Mouse (Mus musculus): Measurements from ENCODE around the gene Ptprk. TPM values are rescaled to one million over a fixed set of nuclear protein-coding genes. Genes with fewer than 3 reads are reported as not detected.
A peak's percentile ranks its signal among the peaks of the same experiment; 100 is the strongest.

Ptprk gene
- polyA plus RNA-seq, 1 experiment from 2014 or later, result 45.5 TPM

DNA sequence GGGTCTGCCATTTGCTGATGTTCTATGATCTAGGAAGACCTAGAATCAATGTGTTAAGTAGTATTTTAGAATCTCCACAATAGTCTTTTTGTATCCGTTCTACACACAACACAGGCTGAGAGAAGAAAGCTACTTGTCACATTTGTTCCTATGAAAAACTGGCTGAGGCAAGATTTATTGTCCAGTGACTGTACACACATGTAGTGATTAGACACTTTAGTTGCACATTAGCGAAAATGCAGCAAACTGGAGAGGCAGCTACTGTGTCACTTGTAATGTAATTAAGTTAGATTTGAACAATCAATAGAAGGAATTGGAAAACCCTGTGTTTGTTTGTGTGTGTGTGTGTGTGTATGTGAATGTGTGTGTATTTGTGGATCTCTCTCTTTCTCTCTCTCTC lies 8.6 kb downstream of the Ptprk start:
- Histone ChIP-seq H3K9me3 (no peaks in the 10 kb centered on the region), H3K4me1 (peaks cover 17% of the 10 kb centered on the region; the same call in 1 of the 2 replicates), H3K27ac (no peak overlapping the region), H3K9ac (no peak overlapping the region), H3K36me3 (no peaks in the 10 kb centered on the region), H3K4me2 (no peak overlapping the region), H3K4me3 (no peak overlapping the region), H3K27me3 (no peaks in the 10 kb centered on the region)
- no peak for ATAC-seq (ENCODE audit: borderline replicate concordance, extremely low read depth, low FRiP score, low TSS enrichment)
- 66% methylated on average over 2 of the region's 2 CpGs for WGBS

DNA sequence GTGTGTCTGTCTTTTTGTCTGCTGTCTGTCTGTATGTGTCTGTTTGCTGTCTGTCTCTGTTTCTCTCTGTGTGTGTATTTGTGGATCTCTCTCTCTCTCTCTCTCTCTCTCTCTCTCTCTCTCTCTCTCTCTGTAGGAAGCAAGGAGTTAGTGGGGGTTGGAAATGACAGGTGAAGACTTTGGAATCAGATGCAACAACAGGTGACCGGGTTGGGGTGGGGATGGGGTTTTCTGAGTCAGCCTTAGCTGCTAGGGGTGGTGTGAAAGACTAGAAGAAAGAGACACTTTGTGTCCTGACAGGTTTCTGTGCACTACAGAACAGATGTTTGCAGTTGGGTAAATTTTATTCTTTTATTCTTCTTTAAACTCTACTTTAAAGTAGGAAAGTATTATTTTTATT lies 9.0 kb downstream of the Ptprk start:
- Histone ChIP-seq H3K4me2 (no peak overlapping the region), H3K4me1 (peaks cover 14% of the 10 kb centered on the region; the same call in 1 of the 2 replicates), H3K9me3 (no peaks in the 10 kb centered on the region), H3K4me3 (no peak overlapping the region), H3K9ac (no peak overlapping the region), H3K36me3 (no peaks in the 10 kb centered on the region), H3K27ac (no peak overlapping the region), H3K27me3 (no peaks in the 10 kb centered on the region)
- ATAC-seq (ENCODE audit: borderline replicate concordance, extremely low read depth, low FRiP score, low TSS enrichment), result no peak
- 76% methylated on average over 1 of the region's 1 CpGs for WGBS

DNA sequence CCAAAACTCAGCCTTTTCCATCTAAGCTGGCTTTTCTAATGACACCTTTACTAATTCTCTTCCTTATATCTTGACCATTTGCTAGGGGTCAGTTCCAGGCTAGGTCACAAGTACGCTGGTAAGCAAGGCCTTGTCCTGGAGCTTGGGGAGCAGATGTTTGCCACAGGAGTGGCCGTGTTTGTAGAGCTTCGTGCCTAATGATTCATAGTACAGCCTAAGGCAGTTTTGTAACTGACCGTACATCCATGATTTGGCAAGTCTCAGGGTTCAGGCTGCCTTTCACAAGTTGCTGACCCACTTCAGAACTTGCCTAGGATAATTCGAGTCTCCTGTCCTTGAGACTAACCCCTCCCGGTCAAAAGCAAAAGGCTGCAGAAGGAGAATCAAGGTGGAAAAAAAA lies 12.7 kb downstream of the Ptprk start:
- H3K27ac ChIP-seq, result no peak overlapping the region
- H3K4me3 ChIP-seq, result no peak overlapping the region
- H3K9me3 ChIP-seq, result no peaks in the 10 kb centered on the region
- no peaks in the 10 kb centered on the region for H3K4me1 ChIP-seq
- ATAC-seq (ENCODE audit: borderline replicate concordance, extremely low read depth, low FRiP score, low TSS enrichment), result no peak
- no peaks in the 10 kb centered on the region for H3K27me3 ChIP-seq
- no peak overlapping the region for H3K9ac ChIP-seq
- H3K36me3 ChIP-seq, result no peaks in the 10 kb centered on the region
- no peak overlapping the region for H3K4me2 ChIP-seq
- 51% methylated on average over 6 of the region's 6 CpGs for WGBS

- H3K9me3 ChIP-seq, result no peaks in the 10 kb centered on the region
- H3K4me1 ChIP-seq, result no peaks in the 10 kb centered on the region
- H3K9ac ChIP-seq, result no peak overlapping the region
- H3K27ac ChIP-seq, result no peak overlapping the region
- H3K4me2 ChIP-seq, result no peak overlapping the region
- H3K36me3 ChIP-seq, result no peaks in the 10 kb centered on the region
- H3K4me3 ChIP-seq, result no peak overlapping the region
- ATAC-seq (ENCODE audit: borderline replicate concordance, extremely low read depth, low FRiP score, low TSS enrichment), result no peak
- WGBS, result 59% methylated on average over 3 of the region's 3 CpGs
- no peaks in the 10 kb centered on the region for H3K27me3 ChIP-seq
These were observed 13.1 kb downstream of the Ptprk start for GRCm38 (mm10) chr10:28087749-28088148.

DNA sequence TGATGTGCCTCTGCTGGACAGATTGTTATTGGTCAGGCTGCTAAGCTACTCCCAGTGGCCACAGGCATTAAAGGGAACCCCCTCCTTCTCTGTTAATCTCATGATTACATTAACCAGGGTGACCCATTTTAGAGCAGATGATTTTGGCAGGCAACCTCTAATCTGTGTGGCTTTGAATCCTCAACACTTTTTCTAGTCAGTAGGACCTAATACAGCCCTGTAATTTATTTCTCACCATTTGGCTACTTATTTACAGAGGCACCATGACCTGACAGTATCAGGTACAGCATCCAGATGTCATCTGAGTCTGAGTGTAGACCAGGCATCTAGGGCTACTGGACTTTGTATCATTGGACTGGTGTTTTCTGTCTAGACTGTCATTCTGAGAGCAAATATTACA lies 21.4 kb downstream of the Ptprk start:
- ATAC-seq (ENCODE audit: borderline replicate concordance, extremely low read depth, low FRiP score, low TSS enrichment), result no peak
- Histone ChIP-seq H3K9ac (no peak overlapping the region), H3K9me3 (no peaks in the 10 kb centered on the region), H3K4me3 (no peak overlapping the region), H3K36me3 (no peaks in the 10 kb centered on the region), H3K4me2 (no peak overlapping the region), H3K27me3 (no peaks in the 10 kb centered on the region), H3K4me1 (peaks cover 19% of the 10 kb centered on the region), H3K27ac (no peak overlapping the region)

DNA sequence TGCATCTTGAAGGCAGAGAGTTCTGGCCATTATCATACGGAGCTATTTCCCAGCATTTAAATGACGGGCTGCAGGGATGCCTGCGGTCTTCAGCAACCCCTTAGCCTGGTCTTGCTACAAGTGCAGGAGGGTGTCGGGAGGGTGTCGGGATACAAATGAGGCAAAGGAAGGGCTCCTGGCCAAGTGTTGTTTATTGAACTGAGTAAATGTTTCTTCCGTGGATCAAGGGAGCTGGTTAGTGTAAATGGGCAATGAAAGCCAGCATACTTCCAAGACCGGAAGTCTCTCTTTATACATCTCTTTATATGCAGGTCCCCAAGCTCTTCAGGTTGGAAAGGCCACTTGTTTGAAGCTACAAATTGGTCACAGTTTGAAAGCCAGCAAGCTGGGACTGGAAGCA lies 23.0 kb downstream of the Ptprk start:
- no peaks in the 10 kb centered on the region for H3K9me3 ChIP-seq
- no peak overlapping the region for H3K4me3 ChIP-seq
- H3K4me2 ChIP-seq, result peak overlapping the region; percentile 23; the same call in 1 of the 2 replicates
- no peak overlapping the region for H3K9ac ChIP-seq
- WGBS, result 9% methylated on average over 7 of the region's 7 CpGs
- no peaks in the 10 kb centered on the region for H3K27me3 ChIP-seq
- H3K36me3 ChIP-seq, result no peaks in the 10 kb centered on the region
- no peak overlapping the region for H3K27ac ChIP-seq
- peaks cover 19% of the 10 kb centered on the region for H3K4me1 ChIP-seq
- peak; percentile 84 for ATAC-seq (ENCODE audit: borderline replicate concordance, extremely low read depth, low FRiP score, low TSS enrichment)

DNA sequence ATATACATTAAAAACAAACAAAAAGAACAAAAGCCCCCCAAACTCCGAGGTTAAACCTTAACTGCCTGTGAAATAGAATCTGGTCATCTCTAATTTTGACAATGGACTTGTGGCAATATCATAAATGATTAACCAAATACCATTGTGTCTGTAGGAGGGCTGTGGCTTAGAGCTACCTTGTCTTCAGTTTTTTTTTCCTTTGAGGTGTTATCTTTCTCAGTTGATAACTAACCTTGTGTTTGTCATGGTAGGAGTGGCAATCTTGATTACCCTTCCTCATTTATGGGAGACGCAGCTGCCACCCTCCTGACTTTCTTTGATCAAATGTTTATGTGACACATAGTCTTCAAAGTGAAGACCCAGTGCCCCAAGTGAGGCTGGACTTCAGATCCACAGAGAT lies 24.3 kb downstream of the Ptprk start:
- no peak overlapping the region for H3K4me2 ChIP-seq
- ATAC-seq (ENCODE audit: borderline replicate concordance, extremely low read depth, low FRiP score, low TSS enrichment), result no peak
- H3K27ac ChIP-seq, result no peak overlapping the region
- H3K9me3 ChIP-seq, result no peaks in the 10 kb centered on the region
- H3K36me3 ChIP-seq, result no peaks in the 10 kb centered on the region
- H3K9ac ChIP-seq, result no peak overlapping the region
- H3K4me3 ChIP-seq, result no peak overlapping the region
- H3K4me1 ChIP-seq, result peaks cover 19% of the 10 kb centered on the region
- H3K27me3 ChIP-seq, result no peaks in the 10 kb centered on the region
- 43% methylated on average over 2 of the region's 2 CpGs for WGBS

- no peak for ATAC-seq (ENCODE audit: borderline replicate concordance, extremely low read depth, low FRiP score, low TSS enrichment)
- H3K4me2 ChIP-seq, result no peak overlapping the region
- H3K36me3 ChIP-seq, result no peaks in the 10 kb centered on the region
- no peak overlapping the region for H3K27ac ChIP-seq
- WGBS, result 85% methylated on average over 4 of the region's 4 CpGs
- H3K27me3 ChIP-seq, result no peaks in the 10 kb centered on the region
- no peak overlapping the region for H3K9ac ChIP-seq
- H3K4me1 ChIP-seq, result peaks cover 11% of the 10 kb centered on the region
- no peak overlapping the region for H3K4me3 ChIP-seq
- H3K9me3 ChIP-seq, result no peaks in the 10 kb centered on the region
These were observed 28.8 kb downstream of the Ptprk start for GRCm38 (mm10) chr10:28103406-28103906.

- no peaks in the 10 kb centered on the region for H3K36me3 ChIP-seq
- H3K27me3 ChIP-seq, result no peaks in the 10 kb centered on the region
- H3K4me1 ChIP-seq, result peaks cover 9% of the 10 kb centered on the region
- no peak overlapping the region for H3K27ac ChIP-seq
- WGBS, result 51% methylated on average over 2 of the region's 2 CpGs
- no peak overlapping the region for H3K9ac ChIP-seq
- H3K4me3 ChIP-seq, result no peak overlapping the region
- H3K4me2 ChIP-seq, result no peak overlapping the region
- H3K9me3 ChIP-seq, result no peaks in the 10 kb centered on the region
- ATAC-seq (ENCODE audit: borderline replicate concordance, extremely low read depth, low FRiP score, low TSS enrichment), result no peak
These were observed 29.3 kb downstream of the Ptprk start for GRCm38 (mm10) chr10:28103924-28104323.

DNA sequence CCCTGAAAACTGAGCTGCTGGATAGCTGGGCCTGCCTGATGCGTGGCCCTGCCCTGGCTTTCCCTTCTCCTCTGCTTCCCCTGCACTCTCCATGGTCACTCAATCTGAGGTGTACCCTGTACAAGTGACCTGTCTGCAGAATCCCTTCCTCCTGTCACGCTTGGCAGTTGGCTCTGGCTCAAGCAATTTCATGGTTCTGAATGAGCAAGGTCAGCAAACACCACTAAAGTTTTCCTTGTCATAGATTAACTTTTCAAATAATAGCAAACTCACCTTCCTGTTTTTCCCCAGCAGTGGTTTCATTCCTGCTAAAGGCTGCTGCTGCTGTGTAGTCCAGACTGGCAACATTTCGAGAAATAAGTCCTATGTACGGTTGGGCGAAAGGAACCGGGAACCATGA lies 30.6 kb downstream of the Ptprk start:
- Histone ChIP-seq H3K27ac (0 out of 2 replicates have a peak overlapping the region, but pooled peaks have one; percentile 33), H3K36me3 (no peaks in the 10 kb centered on the region), H3K4me2 (no peak overlapping the region), H3K4me3 (no peak overlapping the region), H3K9ac (no peak overlapping the region), H3K4me1 (peaks cover 8% of the 10 kb centered on the region), H3K9me3 (no peaks in the 10 kb centered on the region), H3K27me3 (no peaks in the 10 kb centered on the region)
- no peak for ATAC-seq (ENCODE audit: borderline replicate concordance, extremely low read depth, low FRiP score, low TSS enrichment)
- 72% methylated on average over 6 of the region's 6 CpGs for WGBS

DNA sequence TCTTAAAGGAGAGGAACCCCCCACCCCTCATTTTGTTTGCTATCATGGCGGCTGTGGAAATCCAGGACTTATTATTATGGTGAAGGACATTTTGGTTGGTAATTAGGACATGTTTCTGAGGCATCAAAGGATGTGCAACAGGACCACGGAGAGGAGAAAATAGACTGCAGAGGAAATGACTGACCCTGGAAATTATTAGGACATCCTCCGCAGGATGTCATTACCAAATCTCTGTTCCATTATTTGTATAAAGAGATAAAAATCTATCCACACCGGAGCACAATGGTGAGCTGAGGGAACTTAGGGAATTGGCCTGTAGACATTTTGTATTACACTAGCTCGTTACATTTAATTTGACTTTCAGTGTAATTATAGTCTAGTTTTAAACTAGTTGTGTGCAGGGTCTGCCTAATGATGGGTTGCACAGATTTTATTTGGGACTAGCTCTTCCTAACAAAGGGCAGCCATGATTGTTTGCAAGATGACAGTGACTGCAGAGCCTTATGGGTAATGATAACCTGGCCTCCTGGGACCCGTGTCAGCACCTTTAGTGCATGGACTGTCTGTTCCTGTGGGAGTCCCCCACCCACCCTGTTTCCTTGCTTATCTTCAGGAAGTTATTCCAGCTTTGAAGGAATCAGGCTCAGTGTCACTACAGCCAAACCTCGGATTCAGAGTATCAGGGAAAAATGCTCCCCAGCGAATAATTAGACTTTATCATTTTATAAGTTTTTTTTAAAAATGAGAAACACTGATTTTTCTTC lies 38.4 kb downstream of the Ptprk start:
- no peaks in the 10 kb centered on the region for H3K9me3 ChIP-seq
- no peak overlapping the region for H3K27ac ChIP-seq
- H3K27me3 ChIP-seq, result no peaks in the 10 kb centered on the region
- 51% methylated on average over 8 of the region's 8 CpGs for WGBS
- no peak overlapping the region for H3K4me3 ChIP-seq
- peaks cover 14% of the 10 kb centered on the region for H3K4me1 ChIP-seq
- no peak overlapping the region for H3K4me2 ChIP-seq
- no peak for ATAC-seq (ENCODE audit: borderline replicate concordance, extremely low read depth, low FRiP score, low TSS enrichment)
- no peak overlapping the region for H3K9ac ChIP-seq
- no peaks in the 10 kb centered on the region for H3K36me3 ChIP-seq

GRCm38 (mm10) chr10:28113879-28114278 lies 39.3 kb downstream of the Ptprk start:
- WGBS, result 33% methylated on average over 3 of the region's 3 CpGs
- ATAC-seq (ENCODE audit: borderline replicate concordance, extremely low read depth, low FRiP score, low TSS enrichment), result no peak
- Histone ChIP-seq H3K4me1 (peaks cover 14% of the 10 kb centered on the region), H3K4me3 (no peak overlapping the region), H3K4me2 (no peak overlapping the region), H3K27ac (no peak overlapping the region), H3K9ac (no peak overlapping the region), H3K36me3 (no peaks in the 10 kb centered on the region), H3K9me3 (no peaks in the 10 kb centered on the region), H3K27me3 (no peaks in the 10 kb centered on the region)

All from lung, embryonic 15.5 days (tissue).